Mouse (Mus musculus) midbrain, postnatal 0 days (tissue): ENCODE data around the gene Ssbp3. TPM values are rescaled to one million over a fixed set of nuclear protein-coding genes. Genes with fewer than 3 reads are reported as not detected.
A peak's percentile ranks its signal among the peaks of the same experiment; 100 is the strongest.

ENCODE experiments used
- ATAC-seq: fragments of 200-750 bp; cut with Nextera tagmentation; 2 replicates; pipeline ENCODE4 v1.8.0; 2017; ENCODE audit warnings: moderate number of reproducible peaks, mild to moderate bottlenecking, moderate TSS enrichment, moderate library complexity; ENCODE audit not compliant: low FRiP score
- DNase-seq: peaks from one replicate; pipeline ENCODE4 v3.0.0-alpha.2; 2015; ENCODE audit warnings: low spot score
- H3K27ac ChIP-seq: fragments of 300-500 bp; sonication (generic); 2 replicates; pipeline ENCODE4 v1.5.1; 2014; ENCODE audit warnings: low read depth, mild to moderate bottlenecking, low read length, mixed read lengths
- H3K27me3 ChIP-seq: fragments of 300-500 bp; sonication (generic); 2 replicates; pipeline ENCODE4 v1.6.1; 2014; ENCODE audit warnings: low read length, control low read depth, mixed read lengths; ENCODE audit not compliant: insufficient read depth
- H3K36me3 ChIP-seq: fragments of 300-500 bp; sonication (generic); 2 replicates; pipeline ENCODE4 v1.6.1; 2014; ENCODE audit warnings: low read length, control low read depth, mixed read lengths; ENCODE audit not compliant: insufficient read depth
- H3K4me1 ChIP-seq: fragments of 300-500 bp; sonication (generic); 2 replicates; pipeline ENCODE4 v1.6.1; 2014; ENCODE audit warnings: mild to moderate bottlenecking, control low read depth, antibody characterized with exemption, low read length, mixed read lengths; ENCODE audit not compliant: insufficient read depth
- H3K4me2 ChIP-seq: fragments of 300-500 bp; sonication (generic); 2 replicates; pipeline ENCODE4 v1.6.1; 2014; ENCODE audit warnings: low read depth, mild to moderate bottlenecking, low read length, mixed read lengths; ENCODE audit not compliant: poor library complexity, severe bottlenecking
- H3K4me3 ChIP-seq: fragments of 300-500 bp; sonication (generic); 2 replicates; pipeline ENCODE4 v1.5.1; 2014; ENCODE audit warnings: low read depth, mild to moderate bottlenecking, low read length, moderate library complexity
- H3K9ac ChIP-seq: fragments of 300-500 bp; sonication (generic); replicated peaks from 2 replicates; pipeline ENCODE4 v1.6.1; 2014; ENCODE audit warnings: mild to moderate bottlenecking, low read length, moderate library complexity, mixed read lengths; ENCODE audit not compliant: poor library complexity, severe bottlenecking
- H3K9me3 ChIP-seq: fragments of 300-500 bp; sonication (generic); 2 replicates; pipeline ENCODE4 v1.6.1; 2016; ENCODE audit warnings: low read length, control low read depth
- CTCF ChIP-seq: IDR thresholded peaks from 2 replicates; pipeline ENCODE4 v1.5.1; 2016; ENCODE audit warnings: antibody characterized with exemption, mild to moderate bottlenecking
- WGBS: fragments of 180-500 bp; shearing (Covaris S2); extraction: QIAGEN DNeasy Blood & Tissue Kit; methylation state at CpG from one replicate; pipeline ENCODE4 v1.1.7; 2014; 5-methylcytosine and 5-hydroxymethylcytosine counted together
- polyA plus RNA-seq: library from polyadenylated mRNA; unstranded; fragments of >200 nt; fragmentation: Nextera tagmentation; extraction: Ambion mirVana; gene quantifications from 2 replicates; pipeline ENCODE4 v1.2.1, GENCODE M21; 2015
- total RNA-seq: library from RNA; depleted of rRNA; stranded (reverse); fragments of >200 nt; gene quantifications from 2 replicates; pipeline ENCODE4 v1.2.3, GENCODE M21; 2014; rRNA removed

The Ssbp3 gene
- total RNA-seq (172 and 176 TPM in 2 replicates), polyA plus RNA-seq (110 and 126 TPM in 2 replicates)

DNA sequence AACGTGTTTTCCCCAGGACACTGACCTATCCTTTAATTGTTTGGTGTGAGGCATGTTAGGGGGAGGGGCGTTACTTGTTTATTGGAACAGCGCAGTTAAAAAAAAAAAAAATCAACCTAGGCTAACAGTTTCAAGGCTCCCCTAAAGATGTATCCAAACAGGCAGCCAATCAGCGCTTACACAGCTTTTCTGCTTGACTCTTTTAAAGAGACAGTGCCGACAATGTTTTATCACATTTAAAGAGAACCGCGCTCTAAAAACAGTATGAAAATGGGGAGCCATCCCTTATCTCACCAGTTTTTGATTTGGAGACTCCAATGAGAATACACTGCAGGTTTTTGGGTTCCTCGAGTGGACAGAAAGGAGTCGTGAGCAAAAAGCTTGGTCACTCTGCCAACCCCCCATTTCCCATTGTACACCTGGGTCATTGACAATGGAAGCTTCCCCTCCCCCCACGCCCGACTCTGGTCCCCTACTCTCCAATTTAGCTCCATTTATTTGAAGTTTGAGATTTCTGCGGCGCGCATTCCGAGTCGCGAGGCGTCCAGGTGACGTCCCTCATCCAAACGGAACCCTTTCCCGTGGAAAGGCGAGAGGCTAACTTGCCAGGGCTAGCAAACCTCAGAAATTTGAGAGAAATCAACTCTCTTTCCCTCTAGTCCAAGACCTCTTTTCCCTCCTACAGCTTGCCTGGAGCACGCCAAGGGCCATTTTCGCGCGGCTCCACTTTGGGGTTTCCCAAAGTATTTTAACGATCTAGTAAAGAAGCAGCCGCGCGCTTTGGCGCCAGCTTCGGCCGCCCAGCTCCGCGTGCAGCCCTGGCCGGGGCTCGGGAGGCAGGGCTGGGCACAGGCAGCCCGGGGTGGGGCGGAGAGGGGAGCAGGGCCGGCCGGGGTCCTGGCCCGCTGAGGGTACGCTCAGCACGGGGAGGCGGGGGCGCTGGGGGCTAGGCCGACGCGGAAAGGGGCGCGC, at the start of gene Ssbp3:
Gene Ssbp3, plus strand, starts transcription at position 501 of the 972 bp plus-strand sequence.
- peak; percentile 61 for ATAC-seq
- Histone ChIP-seq H3K4me3 (peak within 1 kb of the TSS; percentile 96), H3K27ac (peak within 1 kb of the TSS; percentile 88), H3K9me3 (no peaks in the 10 kb centered on the region), H3K9ac (peak within 1 kb of the TSS; percentile 90), H3K27me3 (no peaks in the 10 kb centered on the region), H3K36me3 (peaks cover 3% of the 10 kb centered on the region; the same call in 1 of the 2 replicates), H3K4me2 (peak within 1 kb of the TSS; percentile 94), H3K4me1 (peaks cover 28% of the 10 kb centered on the region)
- no peak for TF ChIP-seq CTCF
- under 1% methylated on average over 38 of the region's 51 CpGs for WGBS
- peak; percentile 97 for DNase-seq

DNA sequence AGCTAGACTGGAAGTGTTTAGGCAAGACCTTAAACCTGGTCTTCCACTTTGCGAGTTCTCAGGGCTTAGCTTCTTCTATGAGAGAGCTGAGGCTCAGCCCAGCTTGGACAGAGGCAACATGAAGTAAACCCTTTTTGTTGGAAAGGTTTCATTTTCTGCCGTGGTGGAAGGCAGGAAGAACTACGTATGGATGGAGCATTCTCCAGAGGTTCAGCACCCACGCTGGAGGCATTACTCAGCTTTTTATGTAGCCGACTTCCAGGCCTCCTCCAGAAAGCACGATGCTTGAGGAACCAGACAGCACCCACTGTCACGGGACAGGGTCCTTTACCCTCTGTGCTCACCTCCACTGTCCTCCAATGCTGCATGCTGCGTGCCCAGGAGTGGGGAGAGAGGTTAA, 48.6 kb upstream of the Ssbp3 start:
- Histone ChIP-seq H3K27ac (no peak overlapping the region), H3K36me3 (no peaks in the 10 kb centered on the region), H3K4me1 (0 out of 2 replicates have a peak, but pooled peaks cover 2% of the 10 kb centered on the region), H3K9me3 (no peaks in the 10 kb centered on the region), H3K9ac (no peak overlapping the region), H3K4me2 (no peak overlapping the region), H3K27me3 (no peaks in the 10 kb centered on the region), H3K4me3 (no peak overlapping the region)
- ATAC-seq: no peak
- TF ChIP-seq CTCF: no peak
- WGBS: 74% methylated on average over 8 of the region's 8 CpGs
- no peak for DNase-seq

DNA sequence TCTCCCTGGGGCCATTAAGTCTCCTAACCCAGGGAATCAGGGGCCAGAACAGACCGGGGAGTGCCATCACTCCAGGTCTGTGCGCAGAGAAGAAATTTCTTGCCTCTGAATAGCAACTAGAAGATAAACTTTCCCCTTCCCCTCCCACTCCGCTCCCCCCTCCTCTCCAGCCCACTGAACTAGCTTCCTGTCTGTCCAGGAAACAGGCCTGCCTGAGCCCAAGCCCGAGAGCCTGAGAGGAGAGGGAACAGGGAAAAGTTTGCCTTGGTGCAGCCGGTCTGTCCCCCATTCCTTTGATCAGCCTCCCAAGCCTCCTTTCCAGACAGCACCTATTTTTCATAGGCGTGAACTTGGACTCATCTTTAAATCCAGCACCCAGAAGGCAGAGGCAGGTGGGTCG, 48.2 kb upstream of the Ssbp3 start:
- Histone ChIP-seq H3K4me1 (0 out of 2 replicates have a peak, but pooled peaks cover 2% of the 10 kb centered on the region), H3K36me3 (no peaks in the 10 kb centered on the region), H3K9ac (no peak overlapping the region), H3K4me2 (no peak overlapping the region), H3K27me3 (no peaks in the 10 kb centered on the region), H3K27ac (no peak overlapping the region), H3K9me3 (no peaks in the 10 kb centered on the region), H3K4me3 (no peak overlapping the region)
- DNase-seq (no peak), ATAC-seq (no peak)
- WGBS: 62% methylated on average over 7 of the region's 7 CpGs
- no peak for TF ChIP-seq CTCF

DNA sequence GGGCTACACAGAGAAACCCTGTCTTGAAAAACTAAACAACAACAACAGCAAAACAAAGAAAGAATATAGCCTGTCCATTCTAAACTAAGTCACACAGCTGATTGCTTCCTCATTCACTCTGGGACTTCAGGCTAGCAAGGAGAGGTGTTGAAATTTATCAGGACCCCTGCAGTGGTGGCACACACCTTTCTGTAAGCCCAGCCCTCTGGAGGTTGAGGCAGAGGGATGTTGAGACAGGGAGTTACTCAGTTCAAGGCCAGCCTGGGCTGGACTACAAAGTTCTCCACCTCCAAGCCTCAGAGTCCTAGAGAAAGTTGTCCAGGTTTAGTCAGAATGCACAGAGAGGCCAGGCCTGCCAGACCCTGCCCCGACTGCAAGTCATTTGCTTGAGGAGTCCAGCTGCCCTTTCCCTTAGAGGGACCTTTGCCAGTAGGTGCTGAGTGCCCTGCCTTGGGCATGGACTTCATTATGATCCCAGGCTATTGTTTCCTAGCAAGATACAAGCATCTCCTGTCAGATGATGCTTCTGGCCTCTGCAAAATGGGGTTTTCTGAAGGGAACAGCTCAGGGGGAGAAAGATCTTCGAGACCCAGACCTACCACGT, 47.6 kb upstream of the Ssbp3 start:
- H3K4me3 ChIP-seq: no peak overlapping the region
- no peak overlapping the region for H3K9ac ChIP-seq
- 0 out of 2 replicates have a peak, but pooled peaks cover 2% of the 10 kb centered on the region for H3K4me1 ChIP-seq
- H3K9me3 ChIP-seq: no peaks in the 10 kb centered on the region
- 44% methylated on average over 3 of the region's 3 CpGs for WGBS
- H3K27me3 ChIP-seq: no peaks in the 10 kb centered on the region
- DNase-seq (no peak), ATAC-seq (no peak)
- TF ChIP-seq CTCF: no peak
- H3K36me3 ChIP-seq: no peaks in the 10 kb centered on the region
- H3K4me2 ChIP-seq: no peak overlapping the region
- no peak overlapping the region for H3K27ac ChIP-seq

DNA sequence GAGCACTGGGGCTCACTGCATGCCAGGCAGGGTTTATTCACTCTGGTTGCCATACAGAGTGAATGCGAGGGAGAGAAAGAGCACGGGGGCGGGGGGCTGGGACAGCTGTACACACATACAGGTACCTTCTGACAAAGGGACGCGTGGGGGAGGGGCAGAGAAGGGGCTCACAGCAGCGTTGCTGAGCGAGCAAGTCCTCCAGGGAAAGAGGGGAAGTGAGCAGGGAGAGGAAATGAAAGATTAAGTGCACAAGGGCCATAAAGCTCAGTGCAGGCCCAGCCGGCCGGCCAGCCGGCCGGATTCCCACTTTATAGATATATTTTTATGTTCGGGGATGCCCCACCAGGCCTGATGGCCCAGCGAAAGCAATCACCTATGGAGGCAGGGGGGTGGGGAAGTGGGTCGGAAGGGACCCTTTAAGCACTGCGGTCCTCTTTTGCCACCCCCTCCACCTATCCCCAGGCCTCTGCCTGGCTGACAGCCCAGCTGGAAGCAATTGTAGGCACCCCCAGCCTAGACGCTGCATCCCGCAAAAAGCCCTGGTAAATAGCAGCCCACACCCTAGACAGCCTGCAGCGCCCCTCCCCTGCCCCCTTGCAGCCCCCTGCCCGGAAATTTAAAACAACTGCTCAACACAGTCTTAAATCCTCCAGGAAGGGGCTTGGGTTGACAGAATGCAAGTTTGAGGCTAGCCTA, 44.9 kb upstream of the Ssbp3 start:
- Histone ChIP-seq H3K4me2 (no peak overlapping the region), H3K9ac (no peak overlapping the region), H3K27me3 (no peaks in the 10 kb centered on the region), H3K27ac (no peak overlapping the region; the same call in 1 of the 2 replicates), H3K36me3 (no peaks in the 10 kb centered on the region), H3K4me1 (0 out of 2 replicates have a peak, but pooled peaks cover 2% of the 10 kb centered on the region), H3K9me3 (no peaks in the 10 kb centered on the region), H3K4me3 (no peak overlapping the region)
- TF ChIP-seq CTCF: no peak
- WGBS: 14% methylated on average over 19 of the region's 19 CpGs
- DNase-seq (no peak), ATAC-seq (no peak)
